Mouse (Mus musculus): ENCODE results near the gene Fn3krp.

The Fn3krp gene

DNA sequence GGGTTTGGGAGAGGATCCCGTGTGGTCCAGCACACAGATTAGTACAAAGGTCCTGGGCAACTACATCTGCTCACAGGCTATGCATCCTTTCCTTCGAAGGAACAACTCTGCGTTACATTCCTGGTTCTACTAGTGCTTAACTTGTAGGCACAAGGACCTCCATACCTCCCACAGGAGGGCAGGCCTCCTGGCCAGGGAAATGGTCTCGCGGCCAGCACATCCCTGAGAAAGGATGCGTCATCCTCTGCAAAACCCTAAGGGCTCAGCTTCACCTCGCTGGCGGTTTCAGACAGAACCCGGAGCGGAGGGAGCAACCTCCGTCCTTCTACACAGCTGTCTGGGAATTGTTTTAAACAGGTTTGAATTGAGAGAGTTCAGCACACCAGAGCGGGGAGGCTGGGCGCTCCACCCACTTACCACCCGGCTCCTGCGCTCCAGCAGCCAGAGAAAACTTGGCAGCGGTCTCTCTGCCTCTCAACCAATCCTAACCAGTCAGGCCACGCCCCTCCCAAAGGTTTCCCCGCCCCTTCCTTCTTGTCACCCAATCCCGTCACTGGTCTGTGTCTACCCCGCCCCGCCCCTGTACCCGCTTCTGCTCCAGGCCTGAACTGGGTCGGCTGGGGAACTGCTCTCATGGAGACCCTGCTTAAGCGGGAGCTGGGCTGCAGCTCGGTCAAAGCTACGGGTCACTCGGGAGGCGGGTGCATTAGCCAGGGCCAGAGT lies at the start of gene Fn3krp:
Fn3krp (plus strand) TSS at position 572 of the 723 bp plus-strand sequence.
- 1% methylated on average over 28 of the region's 28 CpGs for WGBS

DNA sequence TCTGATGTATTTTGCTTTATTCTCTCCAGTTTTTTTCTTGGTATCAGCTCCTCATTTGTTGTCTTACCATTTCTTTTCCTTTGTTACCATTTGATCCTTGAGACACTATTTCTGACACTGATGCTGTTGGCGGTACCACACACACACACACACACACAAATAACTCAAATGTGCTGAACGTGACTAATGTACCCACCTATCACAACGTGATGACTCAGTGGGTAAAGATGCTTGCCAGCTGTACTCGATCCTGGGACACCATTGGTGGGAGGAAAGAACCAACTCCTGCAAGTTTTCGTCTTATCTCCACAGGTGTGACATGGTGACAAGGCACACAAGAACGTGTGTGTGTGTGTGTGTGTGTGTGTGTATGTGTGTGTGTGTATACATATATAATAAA lies 47.9 kb upstream of the Fn3krp start:
- 47% methylated on average over 6 of the region's 6 CpGs for WGBS

DNA sequence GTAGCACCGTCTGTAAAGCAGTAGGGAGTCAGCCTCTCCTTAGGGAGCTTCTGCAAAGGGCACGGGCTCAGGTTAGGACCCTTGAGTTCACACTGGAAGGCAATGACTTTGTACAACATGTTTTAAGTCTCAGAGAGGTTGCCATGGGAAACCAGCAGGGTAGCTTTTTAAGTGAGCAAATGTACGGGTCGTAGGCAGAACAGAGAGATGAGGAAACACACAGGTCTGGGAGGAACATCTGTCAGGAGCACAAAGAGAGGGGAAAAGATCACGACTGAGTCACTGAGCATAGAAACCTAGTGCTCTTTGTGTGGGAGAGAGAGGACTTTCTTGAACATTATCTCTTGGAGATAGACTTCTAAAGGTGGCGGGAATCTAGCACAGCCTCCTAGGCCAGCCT lies 40.9 kb upstream of the Fn3krp start:
- WGBS, result 35% methylated on average over 6 of the region's 6 CpGs

DNA sequence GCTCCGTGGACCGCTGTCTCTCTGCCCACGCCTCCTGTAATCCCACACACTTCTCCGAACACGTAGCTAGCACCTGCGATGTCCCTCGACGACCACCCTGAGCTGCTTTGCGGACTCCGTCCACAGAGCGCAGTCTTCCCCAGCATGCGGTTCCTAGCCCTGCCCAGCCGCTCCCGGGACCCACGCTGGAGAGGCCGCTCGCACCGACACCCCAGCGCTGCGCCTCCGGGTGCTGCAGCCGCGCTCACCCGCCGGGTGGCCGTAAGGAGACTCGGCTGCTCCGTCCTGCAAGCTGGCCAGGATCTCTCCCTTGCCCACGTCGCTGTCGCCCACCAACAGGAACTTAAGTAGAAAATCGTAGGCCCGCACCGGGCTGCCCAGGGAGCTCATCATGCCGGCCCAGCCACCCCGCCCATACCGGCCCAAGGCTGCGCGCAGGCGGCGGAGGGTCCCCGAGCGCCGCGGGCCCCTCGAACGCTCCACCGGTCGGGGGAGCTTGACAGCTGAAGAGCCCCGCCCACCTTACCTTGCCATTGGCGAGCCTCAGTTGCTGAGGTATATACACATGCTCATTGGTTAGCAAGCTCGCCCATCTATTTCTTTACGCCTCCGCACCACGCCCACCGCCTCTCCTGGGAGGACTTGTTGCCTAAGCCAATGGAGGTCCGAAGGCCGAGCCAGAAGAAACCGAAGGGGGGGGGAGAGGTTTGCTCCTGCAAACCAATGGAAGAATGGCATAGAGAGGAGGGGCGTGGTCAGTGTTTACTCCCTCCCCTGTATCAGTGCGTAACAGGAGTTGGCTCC lies 33.2 kb upstream of the Fn3krp start, which contains the start of gene Rab40b:
Rab40b (minus strand) TSS at position 502 of the 804 bp plus-strand sequence.
- WGBS, result under 1% methylated on average over 61 of the region's 61 CpGs

DNA sequence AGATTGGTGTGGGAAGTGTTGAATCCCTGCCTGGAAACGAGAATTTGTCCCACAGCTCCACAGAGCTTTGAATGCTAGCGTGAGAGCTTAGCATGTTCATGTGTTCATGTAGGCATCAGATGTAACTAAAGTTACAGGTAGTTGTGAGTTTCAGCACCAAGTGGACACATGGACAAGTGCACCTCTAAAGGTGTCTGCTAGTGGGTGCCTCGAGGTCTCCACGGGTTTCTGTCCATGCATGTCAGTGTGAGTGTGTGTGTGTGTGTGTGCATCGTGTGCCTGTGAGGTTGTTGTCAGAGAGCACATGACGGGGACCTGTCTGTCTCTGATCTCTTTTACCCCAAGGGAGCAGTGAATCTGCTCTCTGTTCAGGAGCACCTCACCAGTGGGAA lies 32.7 kb upstream of the Fn3krp start:
- WGBS, result 7% methylated on average over 6 of the region's 6 CpGs

DNA sequence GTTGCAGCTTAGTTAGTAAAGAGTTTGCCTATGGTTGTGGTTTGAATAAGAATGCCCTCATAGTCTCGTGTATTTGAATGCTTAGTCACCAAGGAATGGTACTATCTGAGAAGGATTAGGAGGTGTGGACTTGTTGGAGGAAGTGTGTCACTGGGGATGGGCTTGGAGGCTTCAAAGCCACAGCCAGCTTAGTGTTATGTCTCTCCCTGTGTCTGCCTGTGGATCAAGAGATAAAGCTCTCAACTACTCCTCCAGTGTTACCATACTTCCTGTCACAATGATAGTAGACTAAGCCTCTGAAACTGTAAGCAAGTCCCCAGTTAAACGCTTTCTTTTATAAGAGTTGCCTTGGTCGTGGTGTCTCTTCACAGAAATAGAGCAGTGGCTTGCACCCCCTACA lies 30.4 kb upstream of the Fn3krp start:
- WGBS, result 62% methylated on average over 3 of the region's 3 CpGs

DNA sequence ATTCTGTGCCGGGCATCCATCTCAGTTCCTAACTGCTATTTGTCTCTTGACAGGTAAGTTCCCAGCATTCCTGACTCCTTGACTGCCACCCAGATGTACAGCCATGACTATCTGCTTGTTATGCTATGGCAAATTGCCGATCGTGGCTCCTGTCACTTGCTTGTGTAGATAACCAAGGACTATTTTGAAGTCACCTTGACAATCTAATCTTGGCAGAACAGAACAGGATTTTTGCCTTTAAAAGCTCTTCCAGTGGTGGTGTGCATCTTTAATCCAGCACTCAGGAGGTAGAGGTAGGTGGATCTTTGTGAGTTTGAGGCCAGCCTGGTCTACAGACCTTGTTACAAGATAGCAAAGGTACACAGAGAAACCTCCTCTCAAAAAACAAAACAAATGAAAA lies 28.8 kb upstream of the Fn3krp start:
- WGBS, result 88% methylated on average over 3 of the region's 3 CpGs

DNA sequence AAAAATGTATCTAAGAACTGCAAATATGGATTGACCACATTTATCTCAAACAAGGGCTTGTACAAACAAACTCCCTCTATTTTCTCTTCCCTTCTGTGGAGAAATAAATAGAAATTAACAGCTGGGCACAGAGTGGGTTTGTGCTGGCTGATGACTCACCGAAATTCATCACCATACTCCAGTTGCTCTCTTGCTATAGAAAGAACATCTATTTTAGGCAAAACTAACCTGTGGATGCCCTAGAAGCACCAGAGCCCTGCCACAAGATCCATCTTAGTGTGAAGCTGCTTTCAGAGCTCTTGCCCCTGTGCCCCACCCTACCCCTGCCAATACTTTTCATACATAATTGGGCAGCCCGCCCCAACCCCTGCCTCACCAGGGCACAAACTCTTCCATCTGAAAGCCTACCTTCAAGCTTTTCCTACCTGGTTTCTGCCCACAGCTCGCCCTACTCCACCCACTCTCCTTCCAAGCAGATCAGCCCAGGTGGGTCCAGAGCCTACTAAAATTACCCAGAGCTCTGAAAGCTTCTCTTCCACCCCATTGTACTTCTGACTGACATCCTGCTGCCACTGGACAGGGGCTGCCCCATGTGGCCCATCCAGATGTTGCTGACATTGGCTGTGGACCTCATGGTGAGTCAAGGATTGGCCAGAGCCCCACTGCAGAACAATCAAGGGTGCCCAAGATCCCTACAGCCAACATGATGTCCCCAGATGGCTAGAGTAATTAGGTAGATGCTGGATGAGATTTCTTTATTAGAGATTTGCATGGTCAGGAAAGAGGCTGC lies 13.6 kb upstream of the Fn3krp start:
- 52% methylated on average over 3 of the region's 3 CpGs for WGBS

DNA sequence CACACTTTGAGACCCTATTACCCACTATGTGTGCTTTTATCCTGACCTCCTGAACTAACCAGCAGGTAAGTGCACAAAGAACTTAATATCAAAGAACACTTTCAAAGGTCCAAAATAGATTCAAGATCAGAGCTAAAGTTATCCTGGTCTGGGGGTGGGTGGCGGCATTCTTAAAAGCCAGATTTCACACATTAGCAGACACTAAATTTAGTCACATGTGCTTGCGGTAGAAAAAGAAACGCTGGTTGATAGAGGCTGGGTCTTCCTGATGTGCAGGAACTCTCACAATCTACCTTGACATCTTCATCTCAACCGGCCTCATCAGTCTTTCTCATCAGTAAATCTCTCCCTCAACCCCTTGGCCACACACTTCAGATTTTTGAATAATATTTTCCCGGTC lies 6.4 kb upstream of the Fn3krp start:
- whole genome bisulfite sequencing, result 42% methylated on average over 5 of the region's 5 CpGs

DNA sequence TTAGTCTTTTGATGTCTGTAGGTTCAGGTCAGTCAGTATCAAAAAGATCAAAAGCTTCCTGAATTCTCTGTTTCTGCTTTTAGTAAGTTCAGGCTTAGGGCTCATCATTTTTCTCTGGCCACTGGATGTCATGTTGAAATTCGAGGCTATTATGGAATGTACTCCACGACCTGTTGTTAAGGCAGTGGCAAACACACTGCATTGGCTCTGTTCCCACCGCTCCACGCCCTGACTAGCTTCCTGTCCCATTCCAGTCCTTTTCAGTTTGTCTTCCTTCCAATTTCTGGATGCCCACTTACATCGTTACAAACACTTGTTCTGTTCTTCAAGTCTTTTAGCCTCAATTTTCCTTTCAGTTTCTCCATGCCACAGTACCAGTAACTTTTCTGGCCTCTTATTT lies 5.8 kb upstream of the Fn3krp start:
- WGBS, result 51% methylated on average over 5 of the region's 5 CpGs

DNA sequence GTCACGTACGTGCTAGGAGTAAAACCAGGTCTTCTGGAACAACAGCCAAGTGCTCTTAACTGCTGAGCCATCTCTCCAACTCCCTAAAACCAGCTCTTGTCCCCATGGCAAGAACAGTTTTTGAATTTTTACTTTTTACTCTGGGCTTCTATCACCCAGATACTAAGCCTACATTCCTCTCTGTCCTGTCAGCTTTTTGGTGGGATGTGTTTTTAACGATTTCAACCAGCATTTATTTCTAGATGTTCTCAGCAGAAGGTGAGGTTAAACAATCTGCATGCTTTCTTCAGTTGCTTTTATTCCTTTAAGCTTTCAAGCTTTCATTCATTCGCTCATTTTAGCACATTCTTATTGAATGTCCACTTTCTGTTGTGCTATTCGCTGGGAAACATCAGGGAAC lies 3.2 kb upstream of the Fn3krp start:
- 52% methylated on average over 5 of the region's 5 CpGs for WGBS

DNA sequence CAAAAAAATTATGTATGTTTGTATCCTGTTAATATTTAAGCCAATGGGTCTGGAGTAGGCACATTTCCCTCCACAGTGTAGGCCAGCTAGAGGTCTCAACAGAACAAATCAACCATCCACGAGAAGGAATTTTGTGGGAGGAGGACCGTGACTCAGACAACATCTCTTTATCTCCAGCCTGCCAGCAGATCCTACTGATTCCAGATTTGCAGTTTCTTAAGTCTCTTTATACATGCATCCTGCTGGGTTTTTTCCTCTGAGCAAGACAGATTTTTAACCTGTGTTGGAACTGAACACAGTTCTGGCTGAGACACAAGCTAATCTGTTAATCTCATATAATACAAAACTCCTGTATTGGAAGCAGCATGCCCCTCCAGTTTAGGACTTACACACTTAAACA lies 2.3 kb upstream of the Fn3krp start:
- 30% methylated on average over 2 of the region's 2 CpGs for WGBS

DNA sequence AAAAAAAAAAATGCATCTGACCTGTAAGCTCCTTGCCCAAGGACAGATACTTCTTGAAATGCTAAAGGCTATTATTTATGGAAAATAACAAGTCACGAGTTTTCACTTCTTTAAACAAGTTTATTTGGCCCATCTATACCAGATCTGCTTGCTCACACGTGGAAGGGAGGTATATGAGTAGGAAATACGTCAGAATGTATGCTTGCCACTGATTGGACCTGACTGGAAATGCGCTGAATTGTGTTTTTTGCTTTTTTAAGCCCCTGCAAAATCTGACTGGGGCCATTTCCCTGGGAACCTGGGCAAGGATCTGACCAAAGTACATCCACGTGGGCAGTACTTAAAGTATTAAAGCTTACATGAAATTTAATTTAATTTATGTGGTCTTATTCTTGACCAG lies 822 bp upstream of the Fn3krp start:
- 54% methylated on average over 5 of the region's 5 CpGs for WGBS

DNA sequence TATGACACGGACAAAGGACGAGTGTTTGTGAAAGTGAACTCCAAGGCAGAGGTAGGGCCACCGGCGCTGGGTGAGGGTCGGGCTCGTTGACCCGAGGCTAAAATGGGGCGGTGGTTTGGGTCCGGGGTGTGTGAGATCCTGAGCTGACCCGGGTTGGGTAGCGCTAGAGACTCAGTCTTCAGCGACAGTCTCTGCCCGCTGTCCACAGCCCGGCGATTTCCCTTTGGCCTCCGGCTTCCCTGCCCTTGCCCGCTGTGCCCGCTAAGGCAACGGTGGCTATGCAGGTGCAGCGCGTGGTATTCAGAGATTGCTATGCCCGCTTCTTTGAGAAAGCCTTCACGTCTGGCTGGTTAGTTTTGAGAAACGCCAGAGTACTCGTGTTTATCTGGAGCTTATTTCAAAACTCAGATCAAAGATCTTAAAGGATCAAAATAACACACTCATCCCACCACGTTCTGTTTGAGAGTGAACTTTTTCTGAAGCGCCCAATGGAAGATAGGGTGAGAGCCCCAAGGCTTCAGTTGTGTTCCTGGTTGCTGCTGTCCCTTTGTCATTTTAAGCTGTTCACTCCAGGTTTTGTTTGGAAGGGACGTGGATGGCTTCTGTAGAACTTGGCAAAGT lies 462 bp downstream of the Fn3krp start:
- under 1% methylated on average over 28 of the region's 28 CpGs for WGBS

DNA sequence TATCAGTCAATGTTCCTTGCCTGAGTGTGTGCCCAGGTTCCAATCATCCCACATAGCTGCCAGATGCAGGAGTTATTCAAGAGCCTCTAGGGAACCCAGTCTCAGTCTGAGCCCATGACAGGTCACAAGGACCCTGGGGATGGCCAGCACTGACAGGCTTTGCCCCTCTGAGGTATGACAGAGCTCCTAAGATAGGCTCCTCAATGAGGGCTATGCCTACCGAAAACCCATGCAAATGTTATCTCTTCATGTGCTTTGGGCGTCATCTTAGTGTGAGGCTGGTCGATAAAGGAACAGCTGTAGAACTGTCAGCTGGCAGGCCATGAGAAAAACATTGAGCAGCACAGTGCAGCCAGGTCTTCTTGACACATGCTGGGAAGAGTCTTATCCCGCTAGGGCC lies 12.2 kb downstream of the Fn3krp start:
- WGBS, result 69% methylated on average over 4 of the region's 4 CpGs

DNA sequence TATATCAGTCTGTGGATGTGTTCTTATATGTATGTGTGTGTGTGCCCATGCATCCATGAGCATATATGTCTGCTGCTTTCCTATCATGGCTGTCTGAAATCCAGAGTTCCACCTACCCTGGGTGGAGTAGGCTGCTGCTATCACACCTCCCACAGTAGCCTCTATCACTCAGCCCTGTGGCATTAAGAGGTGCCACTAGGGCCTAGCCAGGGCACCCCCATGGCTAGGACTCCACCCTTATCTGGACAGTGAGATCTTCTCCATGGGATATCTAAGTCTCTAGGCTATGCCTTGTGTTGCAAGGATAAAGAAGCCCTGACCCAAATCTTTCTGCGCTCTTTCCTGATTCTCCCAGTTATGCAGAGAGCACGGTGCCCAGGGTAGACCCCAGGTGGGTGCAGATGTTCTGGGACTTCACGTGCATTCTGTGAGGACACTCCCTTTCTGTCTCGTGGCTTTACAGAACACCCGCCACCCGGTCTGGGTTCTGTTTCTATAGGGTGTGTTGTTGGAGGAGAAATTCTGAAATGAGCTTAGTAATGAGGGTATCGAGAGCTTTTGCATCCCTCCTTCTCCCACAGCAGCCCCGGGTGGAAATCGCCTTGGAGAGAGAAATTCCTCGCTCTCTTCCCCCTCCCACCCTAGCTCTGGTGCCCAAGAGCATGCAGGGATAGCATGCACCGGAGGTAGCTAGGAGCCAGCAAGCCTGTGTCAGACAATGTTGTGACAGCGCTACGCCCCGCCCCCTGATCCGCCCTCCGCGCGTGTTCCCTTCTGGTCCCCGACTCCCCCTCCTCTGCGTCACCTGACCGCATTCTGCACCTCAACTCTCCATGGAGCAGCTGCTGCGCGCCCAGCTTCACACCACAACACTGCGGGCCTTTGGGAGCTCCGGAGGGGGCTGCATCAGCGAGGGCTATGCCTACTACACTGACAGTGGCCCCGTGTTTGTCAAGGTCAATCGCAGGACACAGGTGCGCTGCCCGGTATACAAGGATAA lies 13.3 kb downstream of the Fn3krp start, which contains the start of gene Fn3k:
Fn3k (plus strand) TSS at position 758 of the 1,000 bp plus-strand sequence.
- 3% methylated on average over 30 of the region's 30 CpGs for whole genome bisulfite sequencing

DNA sequence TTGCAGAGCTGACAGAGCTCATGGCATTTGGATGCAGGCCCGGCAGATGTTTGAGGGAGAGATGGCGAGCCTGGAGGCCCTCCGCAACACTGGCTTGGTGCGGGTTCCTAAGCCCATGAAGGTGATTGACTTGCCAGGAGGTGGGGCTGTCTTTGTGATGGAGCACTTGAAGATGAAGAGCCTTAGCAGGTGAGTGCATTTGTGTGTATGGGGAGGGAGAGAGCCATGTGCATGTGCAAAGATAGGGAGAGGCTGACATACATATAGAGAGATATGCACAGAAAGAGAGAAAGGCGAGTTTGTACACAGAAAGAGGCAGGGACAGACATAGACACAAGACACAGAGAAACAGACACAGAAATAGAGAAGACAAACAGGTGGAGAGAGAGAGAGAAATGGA lies 16.0 kb downstream of the Fn3krp start:
- 76% methylated on average over 5 of the region's 5 CpGs for WGBS

DNA sequence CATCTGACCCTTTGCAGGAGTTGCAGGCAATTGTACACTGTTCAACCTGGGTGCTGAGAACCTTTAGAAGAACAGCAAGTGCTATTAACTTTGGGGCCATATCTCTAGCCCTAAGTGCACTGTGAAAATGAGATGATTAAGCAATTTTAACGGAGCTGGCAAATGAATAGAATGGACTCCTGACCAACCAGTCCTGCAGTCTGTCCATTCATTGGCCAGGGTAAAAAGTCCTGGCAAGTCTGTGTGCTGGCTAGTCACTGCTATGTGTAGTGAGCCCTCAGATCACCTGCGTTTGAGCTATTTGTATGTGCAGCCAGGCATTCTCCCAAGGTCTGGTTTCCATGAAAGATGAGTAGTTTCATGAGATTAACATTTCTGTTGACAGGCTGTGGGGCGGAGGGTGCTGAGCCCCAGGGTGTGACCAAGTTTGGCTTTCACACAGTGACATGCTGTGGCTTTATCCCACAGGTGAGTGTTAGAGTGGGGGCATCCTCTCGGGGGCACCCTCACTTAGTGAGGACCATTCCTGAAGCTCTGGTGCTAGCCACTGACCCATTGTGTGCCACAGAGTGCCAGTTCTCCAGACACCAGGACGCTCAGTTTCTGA lies 18.6 kb downstream of the Fn3krp start:
- 85% methylated on average over 5 of the region's 5 CpGs for WGBS

DNA sequence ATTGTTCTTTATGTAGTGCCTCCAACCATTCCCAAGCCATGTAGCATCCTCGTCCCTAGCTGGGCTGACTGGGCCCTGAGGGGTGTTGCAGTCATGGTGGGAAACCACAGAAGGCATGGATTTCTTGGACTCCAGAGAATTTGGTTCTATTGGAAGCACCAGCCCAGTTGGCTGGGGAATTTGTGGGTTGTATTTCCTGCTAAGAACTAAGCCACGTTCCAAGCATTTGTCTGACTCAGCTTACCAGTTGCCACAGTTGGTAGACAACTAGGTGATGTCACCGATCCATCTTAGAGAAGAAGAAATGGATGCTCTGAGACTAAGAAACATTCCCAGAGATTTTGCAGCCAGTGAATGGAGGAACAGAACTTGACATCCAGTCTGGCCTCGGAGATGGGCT lies 20.5 kb downstream of the Fn3krp start:
- WGBS, result 80% methylated on average over 4 of the region's 4 CpGs

DNA sequence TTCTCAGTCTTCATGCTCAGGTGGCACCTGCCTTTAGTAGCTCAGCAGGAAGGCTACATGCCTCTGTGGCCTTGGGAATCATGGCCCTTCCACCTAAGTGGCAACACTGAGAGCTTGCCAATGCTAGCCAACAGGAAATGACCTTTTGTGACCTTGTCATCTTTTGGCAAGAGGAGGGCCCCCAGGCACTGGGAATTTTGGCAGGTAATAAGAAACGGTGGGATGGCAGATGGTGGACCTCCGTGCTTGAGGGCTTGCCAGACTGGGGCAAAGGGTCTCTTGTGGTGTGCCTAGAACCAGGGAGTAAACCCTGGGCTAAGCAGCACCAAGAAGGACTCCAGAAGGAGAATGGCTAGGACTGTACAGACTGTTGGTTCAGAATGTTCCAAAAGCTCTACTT lies 20.9 kb downstream of the Fn3krp start:
- WGBS, result 67% methylated on average over 2 of the region's 2 CpGs
